Mouse (Mus musculus) B cell, adult (primary cell): ENCODE results near the gene Tmprss11d. TPM values are rescaled to one million over a fixed set of nuclear protein-coding genes. Genes with fewer than 3 reads are reported as not detected.

Source experiments
- total RNA-seq: library from RNA; stranded (reverse); gene quantifications from 4 replicates; pipeline ENCODE4 v1.2.4, GENCODE M21; 2023; ENCODE audit not compliant: inconsistent age

Gene Tmprss11d
- total RNA-seq = not detected in 4 replicates

GRCm38 (mm10) chr5:86373320-86373719 lies at the start of gene Tmprss11d:
Gene Tmprss11d, minus strand, starts transcription at chr5:86373420.

GRCm38 (mm10) chr5:86289208-86289607 lies 84.0 kb downstream of the Tmprss11d start, which contains the start of gene Tmprss11c:
Gene Tmprss11c, minus strand, starts transcription at chr5:86289308.

Other genes starting within 250 kb of the Tmprss11d start
- gene Uba6, start 200.6 kb downstream of the Tmprss11d start, total RNA-seq = 20.8 to 24.1 TPM (median 21.0 TPM) in 4 replicates
- gene Gnrhr, start 175.5 kb downstream of the Tmprss11d start, total RNA-seq = not detected in 4 replicates
- gene Tmprss11c, start 84.1 kb downstream of the Tmprss11d start, total RNA-seq = not detected in 4 replicates
- gene Tmprss11a, start 95.6 kb upstream of the Tmprss11d start, total RNA-seq = not detected in 4 replicates
- gene Tmprss11g, start 145.2 kb upstream of the Tmprss11d start, total RNA-seq = not detected in 4 replicates